Mouse (Mus musculus) heart, embryonic 14.5 days (tissue): ENCODE results near the gene Gm39566. TPM values are rescaled to one million over a fixed set of nuclear protein-coding genes. Genes with fewer than 3 reads are reported as not detected.

Experiments used
- ATAC-seq: fragments of 200-750 bp; cut with Nextera tagmentation; 2 replicates; pipeline ENCODE4 v1.8.0; 2017; ENCODE audit warnings: low read depth, moderate TSS enrichment; ENCODE audit not compliant: insufficient number of reproducible peaks, insufficient read depth, low FRiP score
- H3K27ac ChIP-seq, 2 experiments: fragments of 200-500 bp in 1 of 2; fragments of 300-500 bp in 1 of 2; sonication (generic) in 1 of 2; replicated peaks in 1 of 2; 2 replicates each; pipeline ENCODE4 v1.5.1; 2012 to 2014; ENCODE audit warnings: low read depth in 2 of 2, low read length in 2 of 2, control low read depth in 1 of 2, mild to moderate bottlenecking in 1 of 2, mixed read lengths in 1 of 2; ENCODE audit not compliant: control insufficient read depth in 1 of 2, insufficient read depth in 1 of 2
- H3K27me3 ChIP-seq: fragments of 300-500 bp; sonication (generic); 2 replicates; pipeline ENCODE4 v1.6.1; 2014; ENCODE audit warnings: mild to moderate bottlenecking, low read length, control low read depth; ENCODE audit not compliant: control insufficient read depth, insufficient read depth
- H3K36me3 ChIP-seq: fragments of 300-500 bp; sonication (generic); 2 replicates; pipeline ENCODE4 v1.6.1; 2014; ENCODE audit warnings: mild to moderate bottlenecking, control low read depth, low read length, mixed read lengths; ENCODE audit not compliant: control insufficient read depth, insufficient read depth
- H3K4me1 ChIP-seq, 2 experiments: fragments of 200-500 bp in 1 of 2; fragments of 300-500 bp in 1 of 2; sonication (generic) in 1 of 2; 2 replicates each; pipeline ENCODE4 v1.6.1; 2012 to 2014; ENCODE audit warnings: low read length in 2 of 2, control low read depth in 1 of 2, mixed read lengths in 1 of 2; ENCODE audit not compliant: control insufficient read depth in 2 of 2, insufficient read depth in 2 of 2
- H3K4me2 ChIP-seq: fragments of 300-500 bp; sonication (generic); 2 replicates; pipeline ENCODE4 v1.6.1; 2014; ENCODE audit warnings: mild to moderate bottlenecking, low read length
- H3K4me3 ChIP-seq, 2 experiments: fragments of 200-500 bp in 1 of 2; fragments of 300-500 bp in 1 of 2; sonication (generic) in 1 of 2; 2 replicates each; pipeline ENCODE4 v1.5.1; 2012 to 2014; ENCODE audit warnings: low read length in 2 of 2, mild to moderate bottlenecking in 2 of 2, control low read depth in 1 of 2, low read depth in 1 of 2, moderate library complexity in 1 of 2; ENCODE audit not compliant: control insufficient read depth in 1 of 2, insufficient read depth in 1 of 2
- H3K9ac ChIP-seq: fragments of 300-500 bp; sonication (generic); 2 replicates; pipeline ENCODE4 v1.6.1; 2014; ENCODE audit warnings: mild to moderate bottlenecking, low read length
- H3K9me3 ChIP-seq: fragments of 300-500 bp; sonication (generic); 2 replicates; pipeline ENCODE4 v1.6.1; 2016; ENCODE audit warnings: low read length, control low read depth; ENCODE audit not compliant: control insufficient read depth
- WGBS: fragments of 180-500 bp; shearing (Covaris S2); extraction: QIAGEN DNeasy Blood & Tissue Kit; methylation state at CpG from one replicate; pipeline ENCODE4 v1.1.7; 2014; 5-methylcytosine and 5-hydroxymethylcytosine counted together
- polyA plus RNA-seq: library from polyadenylated mRNA; unstranded; fragments of >200 nt; fragmentation: Nextera tagmentation; extraction: Ambion mirVana; gene quantifications from 2 replicates; pipeline ENCODE4 v1.2.1, GENCODE M21; 2014

Gene Gm39566
- polyA plus RNA-seq, 1 experiment from 2014 or later = not detected

GRCm38 (mm10) chr11:69795168-69795982 lies 19.7 kb downstream of the Gm39566 start, which contains the start of gene Chrnb1:
TSS of gene Chrnb1 (minus strand) at chr11:69795943.
- 2% methylated on average over 52 of the region's 52 CpGs for WGBS
- peak within 1 kb of the TSS; percentile 46 to 58 for H3K27ac ChIP-seq
- peak within 1 kb of the TSS; percentile 73 for H3K9ac ChIP-seq
- H3K4me1 ChIP-seq = peaks cover 12 to 22% of the 10 kb centered on the region in 2 experiments; a peak in 3 of 4 replicates
- peak within 1 kb of the TSS; percentile 59 to 61 for H3K4me3 ChIP-seq
- H3K4me2 ChIP-seq = peak within 1 kb of the TSS; percentile 96
- H3K27me3 ChIP-seq = peaks cover 8% of the 10 kb centered on the region; the same call in 1 of the 2 replicates
- no peaks in the 10 kb centered on the region for H3K36me3 ChIP-seq
- no peaks in the 10 kb centered on the region for H3K9me3 ChIP-seq
- peak; percentile 95 for ATAC-seq

- Histone ChIP-seq H3K9me3 (no peaks in the 10 kb centered on the region), H3K4me1 (peaks cover 6 to 7% of the 10 kb centered on the region in 2 experiments; a peak in 2 of 4 replicates)
Measured at GRCm38 (mm10) chr11:69793429-69793828, 21.7 kb downstream of the Gm39566 start.

GRCm38 (mm10) chr11:69791420-69791819 lies 23.7 kb downstream of the Gm39566 start:
- Histone ChIP-seq H3K27me3 (peaks cover 3% of the 10 kb centered on the region; the same call in 1 of the 2 replicates), H3K9me3 (no peaks in the 10 kb centered on the region), H3K27ac (no peak overlapping the region), H3K9ac (no peak overlapping the region), H3K4me2 (no peak overlapping the region), H3K4me1 (peaks cover 6 to 7% of the 10 kb centered on the region in 2 experiments; a peak in 2 of 4 replicates), H3K36me3 (no peaks in the 10 kb centered on the region), H3K4me3 (no peak overlapping the region)
- WGBS = 63% methylated on average over 5 of the region's 5 CpGs
- ATAC-seq = no peak

More at GRCm38 (mm10) chr11:69793429-69793828, 21.7 kb downstream of the Gm39566 start:
- H3K27ac ChIP-seq = no peak overlapping the region
- WGBS = 73% methylated on average over 5 of the region's 5 CpGs
- no peak overlapping the region for H3K4me3 ChIP-seq
- H3K4me2 ChIP-seq = no peak overlapping the region
- no peaks in the 10 kb centered on the region for H3K36me3 ChIP-seq
- H3K27me3 ChIP-seq = peaks cover 8% of the 10 kb centered on the region; the same call in 1 of the 2 replicates
- ATAC-seq = no peak
- H3K9ac ChIP-seq = no peak overlapping the region

GRCm38 (mm10) chr11:69789431-69789830 lies 25.7 kb downstream of the Gm39566 start:
- no peaks in the 10 kb centered on the region for H3K27me3 ChIP-seq
- H3K27ac ChIP-seq = no peak overlapping the region
- ATAC-seq = no peak
- WGBS = 59% methylated on average over 5 of the region's 5 CpGs
- no peak overlapping the region for H3K4me2 ChIP-seq
- H3K36me3 ChIP-seq = no peaks in the 10 kb centered on the region
- no peak overlapping the region for H3K4me3 ChIP-seq
- peaks cover 7% of the 10 kb centered on the region in 2 experiments; a peak in 2 of 4 replicates for H3K4me1 ChIP-seq
- H3K9me3 ChIP-seq = no peaks in the 10 kb centered on the region
- H3K9ac ChIP-seq = no peak overlapping the region

GRCm38 (mm10) chr11:69787306-69787705 lies 27.8 kb downstream of the Gm39566 start:
- no peak for ATAC-seq
- WGBS = 86% methylated on average over 5 of the region's 5 CpGs

GRCm38 (mm10) chr11:69784793-69785272 lies 30.3 kb downstream of the Gm39566 start:
- H3K27me3 ChIP-seq = no peaks in the 10 kb centered on the region
- H3K9me3 ChIP-seq = no peaks in the 10 kb centered on the region
- peak overlapping the region; percentile 54 for H3K4me2 ChIP-seq
- 17% methylated on average over 15 of the region's 15 CpGs for WGBS
- no peak; the same call in 1 of the 2 replicates for ATAC-seq
- H3K4me1 ChIP-seq = peaks cover 5 to 7% of the 10 kb centered on the region in 2 experiments; a peak in 2 of 4 replicates
- peak overlapping the region; percentile 9 to 20; a peak in 3 of 4 replicates for H3K4me3 ChIP-seq
- no peaks in the 10 kb centered on the region for H3K36me3 ChIP-seq
- no peak overlapping the region for H3K9ac ChIP-seq
- no peak overlapping the region for H3K27ac ChIP-seq

More at GRCm38 (mm10) chr11:69787306-69787705, 27.8 kb downstream of the Gm39566 start:
- H3K27me3 ChIP-seq = no peaks in the 10 kb centered on the region
- peaks cover 7% of the 10 kb centered on the region in 2 experiments; a peak in 2 of 4 replicates for H3K4me1 ChIP-seq
- H3K9me3 ChIP-seq = no peaks in the 10 kb centered on the region
- H3K4me2 ChIP-seq = no peak overlapping the region
- H3K36me3 ChIP-seq = no peaks in the 10 kb centered on the region
- no peak overlapping the region for H3K27ac ChIP-seq
- H3K9ac ChIP-seq = no peak overlapping the region
- no peak overlapping the region for H3K4me3 ChIP-seq

- peaks cover 11 to 19% of the 10 kb centered on the region in 2 experiments for H3K4me1 ChIP-seq
- H3K9ac ChIP-seq = no peak overlapping the region
- H3K4me3 ChIP-seq = no peak overlapping the region
- 36% methylated on average over 4 of the region's 4 CpGs for WGBS
- ATAC-seq = no peak
- H3K9me3 ChIP-seq = no peaks in the 10 kb centered on the region
- no peak overlapping the region for H3K27ac ChIP-seq
- H3K27me3 ChIP-seq = no peaks in the 10 kb centered on the region
- no peak overlapping the region for H3K4me2 ChIP-seq
- H3K36me3 ChIP-seq = peaks cover 6% of the 10 kb centered on the region
Measured at GRCm38 (mm10) chr11:69781828-69782227, 33.3 kb downstream of the Gm39566 start.
